14 mouse cellular contexts compared by ENCODE assay signal in the genomic region with DNA sequence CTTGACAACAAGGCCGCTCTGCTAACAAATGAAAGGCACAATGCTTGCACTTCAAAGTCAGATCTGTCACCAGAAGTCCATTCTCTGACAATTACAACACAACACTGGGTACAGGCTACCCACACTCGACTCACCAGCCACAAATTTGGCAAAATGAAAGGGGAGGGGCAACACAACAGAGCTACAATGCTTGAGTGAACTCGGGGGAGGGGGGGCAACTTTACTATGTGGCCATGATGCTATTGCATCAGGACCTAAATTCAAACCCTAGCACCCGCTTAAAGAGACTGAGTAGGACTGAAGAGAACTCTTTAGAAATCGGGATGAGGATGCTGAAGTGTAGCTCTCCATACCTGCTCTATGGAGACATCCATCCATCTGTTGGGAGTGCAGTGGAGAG.
"Had no signal": no experiment of that assay in that cellular context is flagged by ENCODE, and none has a peak within 500 bp of the region (broad histone marks: within the 10 kb centered on the region; RNA-seq: fewer than 3 reads in every experiment).

No protein-coding gene starts in this region.

- H3K27me3 ChIP-seq: limb, embryonic 15.5 days; liver, embryonic 12.5 days; midbrain, embryonic 13.5 days; stomach, embryonic 15.5 days had no signal

- H3K4me3 ChIP-seq: limb, embryonic 15.5 days; liver, embryonic 12.5 days; midbrain, embryonic 13.5 days; stomach, embryonic 15.5 days had no signal

- H3K27ac ChIP-seq: kidney, postnatal 0 days; limb, embryonic 15.5 days; liver, embryonic 12.5 days; macrophage; midbrain, embryonic 13.5 days; stomach, embryonic 15.5 days had no signal

- H3K4me2 ChIP-seq: limb, embryonic 15.5 days; liver, embryonic 12.5 days; lung, embryonic 14.5 days; midbrain, embryonic 13.5 days; stomach, embryonic 15.5 days had no signal

- DNase-seq: kidney, postnatal 36 days; layer of hippocampus, adult 9-11 months; layer of hippocampus, postnatal 36 days; lung, embryonic 14.5 days; lung, postnatal 10 days; right cerebral cortex, postnatal 14 days; thymus, adult 2 months; thymus, postnatal 25 days had no signal

- H3K9me3 ChIP-seq: limb, embryonic 15.5 days; liver, embryonic 12.5 days; midbrain, embryonic 13.5 days; stomach, embryonic 15.5 days had no signal

- ATAC-seq: liver, embryonic 12.5 days; midbrain, embryonic 13.5 days had no signal

- H3K4me1 ChIP-seq: liver, embryonic 12.5 days; midbrain, embryonic 13.5 days; stomach, embryonic 15.5 days had no signal

- H3K9ac ChIP-seq: limb, embryonic 15.5 days; liver, embryonic 12.5 days; lung, embryonic 14.5 days; midbrain, embryonic 13.5 days; stomach, embryonic 15.5 days had no signal
